Mouse (Mus musculus): Measurements from ENCODE around the gene Smcp.
A peak's percentile ranks its signal among the peaks of the same experiment; 100 is the strongest.

The Smcp gene

DNA sequence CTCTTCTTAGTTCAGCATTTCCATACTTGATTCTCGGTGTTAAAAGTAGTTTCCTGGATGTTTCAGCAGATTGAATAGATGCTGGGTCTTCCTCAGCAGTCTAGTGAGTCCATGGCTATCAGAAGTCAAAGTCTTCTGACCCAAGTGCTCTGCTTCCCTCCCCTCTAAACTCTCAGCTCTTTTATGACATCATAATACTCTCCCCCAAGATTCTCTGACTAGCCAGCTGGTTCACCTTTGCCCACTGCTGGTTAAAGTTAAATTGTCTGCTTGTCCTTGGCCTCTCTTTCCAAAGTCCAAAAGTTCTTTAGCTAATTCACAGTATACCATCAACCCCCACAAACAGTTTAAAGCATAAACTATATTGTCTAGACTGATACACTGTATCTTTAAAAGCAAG is at the start of gene Smcp:
Gene Smcp (minus strand): TSS at position 140 of the 400 bp plus-strand sequence.
- no peak for DNase-seq (ENCODE audit: low read depth, low spot score)

DNA sequence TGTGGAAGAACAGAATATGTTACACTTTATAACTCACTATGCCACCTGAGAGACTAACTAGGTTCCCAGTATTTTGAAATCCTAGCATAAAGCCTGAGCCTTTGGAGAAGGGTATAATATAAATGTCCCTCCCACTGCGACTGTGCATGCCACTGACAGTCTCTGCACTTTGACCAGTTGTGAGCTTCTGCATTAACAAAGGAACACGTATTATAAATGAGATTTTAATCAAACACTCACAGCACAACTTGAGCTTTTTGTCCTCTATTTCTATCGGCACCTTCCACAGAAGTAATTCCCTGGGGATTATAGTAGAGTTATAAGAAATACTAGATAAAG is 49.8 kb upstream of the Smcp start:
- DNase-seq (ENCODE audit: low read depth, low spot score), result no peak

DNA sequence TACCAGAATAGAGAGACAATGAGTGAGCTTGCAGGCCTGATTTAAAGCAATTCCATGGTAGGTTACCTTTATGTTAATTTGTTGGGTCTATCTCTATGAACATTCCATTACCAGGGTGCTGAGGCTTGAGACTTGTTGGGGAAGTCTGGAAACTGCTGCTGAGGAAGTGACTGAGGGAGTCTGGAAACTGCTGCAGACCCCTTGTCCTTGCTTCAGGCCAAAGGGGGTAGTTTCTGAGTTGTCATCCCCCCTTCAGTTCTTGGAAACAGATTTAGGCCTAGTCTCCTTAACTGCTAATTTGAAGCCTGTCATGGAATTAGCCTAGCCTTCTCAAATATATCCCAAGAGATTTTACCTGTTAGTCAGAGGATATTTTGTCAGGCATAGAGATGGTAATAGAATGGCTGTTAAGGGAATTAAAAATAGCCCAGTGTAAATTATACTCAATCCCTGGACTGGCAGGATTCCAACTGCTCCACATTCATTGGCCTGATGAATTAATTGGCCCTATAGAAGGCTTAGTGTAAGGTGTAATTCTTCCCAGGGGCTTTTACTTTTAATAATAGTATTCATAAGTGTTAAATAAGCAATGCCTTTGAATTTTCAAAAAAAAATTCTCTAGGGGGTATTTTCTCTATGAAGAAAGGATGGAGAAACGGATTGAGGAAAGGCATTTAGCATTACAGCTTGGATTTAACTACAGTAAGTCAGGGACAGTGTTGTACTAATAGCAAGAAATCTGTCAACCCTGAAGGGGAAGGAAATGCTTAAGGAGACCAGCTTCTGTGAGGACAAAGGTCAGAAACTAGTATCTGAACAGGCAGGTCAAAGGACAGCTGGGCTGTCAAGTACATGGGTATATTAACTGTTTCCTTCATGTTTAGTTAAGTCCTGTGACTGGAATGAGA is 49.2 kb upstream of the Smcp start:
- DNase-seq (ENCODE audit: low read depth, low spot score), result no peak

DNA sequence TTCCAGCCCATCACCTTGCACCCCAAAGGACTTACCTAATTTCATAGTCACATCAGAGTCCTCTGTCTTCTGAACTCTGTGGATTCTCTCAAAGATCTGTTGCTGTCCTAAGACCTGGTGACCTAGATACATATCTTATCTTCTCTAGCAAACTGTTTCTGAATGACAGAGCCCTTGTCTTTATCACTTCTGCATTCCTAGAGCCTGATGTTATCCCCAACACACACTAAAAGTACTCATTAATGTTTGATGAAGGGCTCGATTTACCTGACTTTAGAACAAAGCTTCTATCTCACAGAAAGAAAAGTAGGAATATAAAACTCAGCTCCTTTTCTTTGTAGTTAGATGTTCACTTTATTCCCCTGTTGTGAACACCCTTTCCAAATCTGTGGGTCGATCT is 32.8 kb upstream of the Smcp start, which contains the start of gene Lce6a:
Gene Lce6a (minus strand): TSS at position 101 of the 400 bp plus-strand sequence.
- no peak for DNase-seq (ENCODE audit: low read depth, low spot score)

DNA sequence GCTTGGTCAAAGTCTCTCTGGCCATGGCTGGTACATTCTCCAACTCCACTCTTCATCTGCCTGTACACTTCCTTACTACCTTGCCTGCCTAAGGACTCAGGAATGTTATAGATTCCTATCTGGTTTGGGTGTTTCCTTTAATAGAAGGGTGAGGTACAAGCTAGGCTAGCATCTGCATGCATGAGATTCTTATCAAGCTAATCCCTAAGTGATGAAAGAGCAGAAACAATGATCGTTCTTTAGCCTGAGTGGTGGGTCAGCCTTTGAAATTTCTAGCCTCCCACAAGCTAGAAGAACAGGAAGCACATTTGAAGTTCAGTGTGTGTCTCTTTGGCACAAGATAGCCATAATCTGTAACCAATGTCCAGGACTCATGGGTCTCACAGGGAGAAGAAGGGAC is 21.0 kb upstream of the Smcp start:
- no peak for DNase-seq (ENCODE audit: low read depth, low spot score)

DNA sequence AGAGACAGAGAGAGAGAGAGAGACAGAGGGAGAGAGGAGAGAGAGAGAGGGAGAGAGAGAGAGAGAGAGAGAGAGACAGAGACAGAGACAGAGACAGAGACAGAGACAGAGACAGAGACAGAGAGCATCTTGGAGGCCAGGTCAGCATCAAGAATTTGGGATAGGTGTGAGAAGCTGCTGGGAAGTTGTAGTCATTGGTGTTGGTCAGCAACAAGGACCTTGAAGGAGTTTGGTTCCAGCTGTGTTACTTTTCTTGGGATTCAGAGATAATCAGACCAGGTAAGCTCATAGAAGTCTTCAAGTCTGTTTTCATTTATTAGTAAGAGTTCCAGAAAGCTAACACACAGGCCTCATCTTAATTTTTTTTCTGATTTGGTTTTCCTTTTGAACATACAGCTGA is 18.6 kb upstream of the Smcp start, which contains the start of gene 2210017I01Rik:
Gene 2210017I01Rik (minus strand): TSS at position 101 of the 400 bp plus-strand sequence.
- DNase-seq (ENCODE audit: low read depth, low spot score), result no peak

DNA sequence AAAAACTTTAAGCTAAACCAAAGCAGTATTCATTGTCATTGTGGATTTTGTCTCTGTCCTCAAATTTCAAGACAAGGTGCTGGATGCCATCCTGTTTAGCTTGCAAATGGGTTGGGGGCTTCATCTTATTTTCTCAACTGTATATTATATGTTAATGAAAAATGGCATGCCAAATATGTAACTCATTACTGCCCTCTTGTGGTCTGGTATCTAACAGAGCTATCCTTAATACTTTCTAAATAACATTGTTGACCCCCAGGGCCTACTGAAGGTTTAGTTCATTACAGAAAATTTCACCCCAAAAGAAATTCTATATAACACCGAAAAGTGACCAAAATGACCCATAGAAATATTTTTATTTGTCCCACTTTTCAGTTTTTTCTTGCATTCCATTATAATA is 13.4 kb upstream of the Smcp start:
- DNase-seq (ENCODE audit: low read depth, low spot score), result peak; percentile 2

DNA sequence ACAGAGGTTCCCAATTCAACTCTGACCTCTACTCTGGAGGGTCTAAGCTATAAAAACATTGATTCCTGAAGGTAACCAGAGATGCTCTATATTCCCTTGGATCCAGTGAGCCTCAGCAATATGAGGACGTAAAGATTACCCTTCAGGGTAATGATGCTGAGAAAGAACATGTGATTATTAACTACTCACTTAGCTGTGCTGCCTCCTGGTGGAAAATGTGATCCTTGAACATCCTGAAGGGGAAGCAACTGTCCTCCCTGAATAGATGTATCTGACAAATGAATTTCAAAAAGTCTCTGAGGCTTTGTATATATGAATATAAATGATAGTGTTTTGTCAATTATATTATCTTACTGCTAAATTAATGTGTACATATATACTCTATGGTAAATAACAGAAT is 11.7 kb upstream of the Smcp start:
- no peak for DNase-seq (ENCODE audit: low read depth, low spot score)

DNA sequence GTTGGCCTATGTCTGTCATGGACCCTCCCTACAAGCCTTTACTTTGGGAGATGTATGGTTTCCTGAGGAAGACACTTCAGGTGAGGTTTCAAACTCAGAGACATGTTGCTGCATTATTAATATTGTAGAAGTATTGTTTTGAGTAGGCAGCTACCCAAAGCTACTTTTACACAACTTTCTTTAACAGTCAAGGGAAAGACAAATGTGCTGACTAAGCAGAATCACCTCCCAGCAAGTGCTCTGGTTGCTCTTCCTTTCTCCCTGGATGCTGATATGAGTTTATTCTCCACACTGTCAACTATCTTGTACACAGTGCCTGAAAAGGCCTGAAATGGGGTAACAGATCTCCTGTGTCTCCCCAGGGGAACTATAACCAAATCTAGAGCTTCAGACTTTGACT is 11.2 kb upstream of the Smcp start:
- no peak for DNase-seq (ENCODE audit: low read depth, low spot score)

DNA sequence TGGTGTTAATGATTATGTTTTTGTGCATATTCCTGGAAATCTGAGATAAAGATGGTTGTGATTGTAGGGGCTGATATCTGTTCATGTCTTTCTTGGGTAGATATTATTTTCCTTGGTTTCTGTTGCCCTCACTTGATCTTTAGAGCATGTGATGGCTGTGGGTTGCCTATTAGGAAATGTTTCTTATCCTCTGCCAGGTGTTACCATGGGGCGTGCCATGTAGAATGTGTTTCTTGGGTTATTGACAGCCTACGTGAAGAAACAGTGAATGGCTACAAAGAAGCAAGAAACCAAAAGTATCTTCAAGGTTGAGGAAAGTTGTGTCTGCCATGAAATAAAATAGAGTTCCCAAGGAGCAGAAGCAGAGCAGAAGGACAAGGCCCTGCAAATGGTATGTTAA is 9.6 kb upstream of the Smcp start:
- no peak for DNase-seq (ENCODE audit: low read depth, low spot score)

DNA sequence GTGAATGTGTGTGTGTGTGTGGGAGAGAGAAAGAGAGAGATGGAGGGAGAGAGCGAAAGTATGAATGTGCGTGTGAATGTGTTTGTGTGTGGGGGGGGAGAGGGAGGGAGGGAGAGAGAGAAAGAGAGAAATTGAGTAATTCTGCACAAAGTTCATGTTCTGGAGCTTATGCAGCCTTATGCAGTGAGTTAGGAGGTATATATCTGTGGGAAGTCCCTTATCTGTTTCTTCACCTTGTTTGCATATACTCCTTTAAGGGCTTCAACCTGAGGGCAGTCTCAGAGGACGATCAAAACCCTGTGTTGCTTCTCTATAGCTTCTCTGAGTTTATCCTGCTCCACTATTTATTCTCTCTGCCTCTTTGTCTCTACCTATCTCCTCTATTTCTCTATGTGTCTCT is 1.6 kb downstream of the Smcp start:
- no peak for DNase-seq (ENCODE audit: low read depth, low spot score)

DNA sequence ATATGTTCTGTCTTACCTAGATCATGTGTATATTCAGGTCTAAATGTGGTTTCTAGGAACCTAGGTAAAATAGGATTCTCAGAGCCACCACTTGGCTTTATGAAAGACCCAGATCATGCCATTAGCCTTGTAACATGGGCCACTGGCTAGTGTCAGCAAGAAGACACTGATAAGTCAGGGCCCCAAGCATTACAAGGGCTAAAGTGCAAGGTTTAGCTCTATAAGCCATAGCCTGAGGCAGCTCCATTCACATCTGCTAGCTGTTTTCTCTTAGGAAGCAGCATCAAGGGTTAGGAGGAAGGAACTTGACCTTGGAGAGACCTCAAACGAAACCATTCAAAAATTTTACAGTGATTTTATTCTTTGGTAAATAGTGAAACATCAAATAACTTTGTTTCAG is 3.7 kb downstream of the Smcp start:
- DNase-seq (ENCODE audit: low read depth, low spot score), result no peak

DNA sequence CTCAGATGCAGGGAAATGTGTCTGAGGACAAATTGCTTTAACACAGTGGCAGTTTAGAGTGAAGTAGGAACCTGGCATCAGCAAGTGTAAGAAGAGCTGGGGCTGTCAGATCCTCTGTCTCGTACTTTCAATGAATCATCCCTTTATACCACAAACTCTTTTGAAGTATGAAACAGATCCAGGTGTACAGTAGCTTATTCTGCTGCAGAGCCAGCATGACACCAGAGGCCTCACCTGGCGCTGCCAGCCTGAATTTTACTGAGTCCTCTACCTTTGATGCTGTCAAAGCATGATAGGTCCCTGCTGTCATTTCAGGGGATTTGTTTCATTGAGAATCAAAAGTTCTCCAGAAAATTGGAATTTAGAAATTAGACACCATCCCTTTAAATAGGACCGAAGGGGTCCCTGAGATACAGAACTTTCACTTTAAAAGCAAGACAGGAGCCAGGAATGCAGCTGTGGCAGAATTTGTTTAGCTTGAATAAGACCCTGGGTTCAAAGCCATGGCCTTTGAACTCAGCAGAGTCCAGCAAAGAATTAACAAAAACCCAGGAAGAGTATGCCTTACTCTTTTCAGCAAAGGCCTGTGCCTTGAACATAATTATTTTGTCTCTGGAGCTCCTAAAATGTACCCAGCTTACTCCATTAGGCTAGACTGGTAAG is 5.5 kb downstream of the Smcp start:
- no peak for DNase-seq (ENCODE audit: low read depth, low spot score)

DNA sequence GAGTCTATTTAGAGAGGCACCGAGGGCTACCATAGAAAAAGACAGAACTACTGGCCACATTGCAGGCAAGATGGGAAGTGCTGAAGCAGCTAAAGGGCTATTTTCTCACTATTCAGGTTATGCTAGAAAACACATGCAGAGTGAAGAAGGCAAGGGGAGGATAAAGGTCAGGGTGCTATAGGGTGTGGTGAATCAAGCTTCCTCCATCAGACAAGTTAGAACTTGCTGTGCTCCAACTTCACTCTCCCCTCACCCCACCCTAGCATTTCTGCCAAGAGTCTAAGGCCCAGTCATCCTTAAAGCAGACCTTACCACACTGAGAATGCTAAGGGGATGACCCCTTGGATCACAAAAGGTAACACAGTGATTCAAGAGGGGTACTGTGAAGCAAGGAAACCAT is 9.3 kb downstream of the Smcp start:
- DNase-seq (ENCODE audit: low read depth, low spot score), result no peak

DNA sequence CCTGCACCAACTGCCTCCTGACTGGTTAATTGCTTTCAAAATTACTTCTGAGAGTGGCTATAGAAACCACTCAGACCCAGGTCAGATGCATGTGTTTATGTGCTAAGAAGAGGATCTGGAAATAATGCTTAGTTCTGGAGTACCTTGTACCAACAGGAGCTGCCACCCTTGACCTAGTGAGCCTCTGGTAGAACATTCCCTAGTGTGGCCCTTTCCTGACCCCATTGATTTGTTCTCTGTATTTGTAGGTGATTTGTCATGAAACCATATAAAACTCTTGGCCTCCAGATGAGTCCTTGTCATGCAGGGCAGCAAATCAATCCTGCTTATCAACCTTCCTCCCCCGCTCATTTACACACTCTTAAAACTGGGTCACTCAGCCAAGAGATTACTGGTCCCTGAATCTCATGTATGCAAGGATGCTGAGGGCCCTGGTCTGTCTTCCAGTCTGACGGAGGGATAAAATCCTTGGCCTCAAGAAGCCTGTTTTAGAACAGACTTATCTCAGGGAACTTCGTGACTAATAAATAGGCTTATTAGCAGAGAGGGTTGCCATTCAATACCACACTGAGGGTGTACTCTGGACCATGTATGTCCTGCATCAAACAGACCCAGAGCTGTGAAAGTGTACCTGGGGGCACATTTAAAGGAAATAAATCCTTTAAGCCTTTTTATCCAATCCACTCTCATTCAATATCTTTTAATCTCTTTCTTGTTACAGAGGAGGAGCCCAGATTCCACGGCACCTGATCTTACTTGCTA is 10.0 kb downstream of the Smcp start:
- DNase-seq (ENCODE audit: low read depth, low spot score), result no peak

DNA sequence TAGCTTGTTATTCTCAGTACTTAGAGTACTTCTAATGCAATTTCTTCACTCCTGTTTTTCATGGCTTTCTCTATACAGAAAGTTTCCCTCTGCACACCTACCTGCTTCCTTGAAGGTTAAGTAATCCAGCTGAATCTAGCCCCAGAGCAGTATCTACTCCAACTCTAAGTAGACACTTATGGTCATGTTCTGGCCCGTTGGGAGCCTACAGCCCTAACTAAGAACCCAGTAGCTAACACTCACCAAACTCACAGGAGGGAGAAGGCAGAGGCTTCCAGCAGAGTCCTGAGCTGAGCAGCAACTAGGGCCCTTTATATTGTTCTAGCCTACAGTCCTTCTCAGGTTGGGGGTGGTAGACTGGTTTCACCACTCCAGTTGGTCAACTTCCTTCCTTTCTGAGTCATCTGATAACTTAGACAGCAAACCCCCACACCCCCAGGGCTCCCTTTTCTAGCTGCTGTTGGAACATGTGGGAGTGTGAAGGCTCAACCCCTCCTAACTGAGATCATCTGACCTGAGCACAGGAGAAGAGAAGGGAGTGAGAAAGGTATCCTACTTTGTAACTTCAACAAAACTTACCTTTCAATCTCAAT is 15.3 kb downstream of the Smcp start, which contains the start of gene Ivl:
Gene Ivl (minus strand): TSS at position 287 of the 593 bp plus-strand sequence.
- no peak for DNase-seq (ENCODE audit: low read depth, low spot score)

DNA sequence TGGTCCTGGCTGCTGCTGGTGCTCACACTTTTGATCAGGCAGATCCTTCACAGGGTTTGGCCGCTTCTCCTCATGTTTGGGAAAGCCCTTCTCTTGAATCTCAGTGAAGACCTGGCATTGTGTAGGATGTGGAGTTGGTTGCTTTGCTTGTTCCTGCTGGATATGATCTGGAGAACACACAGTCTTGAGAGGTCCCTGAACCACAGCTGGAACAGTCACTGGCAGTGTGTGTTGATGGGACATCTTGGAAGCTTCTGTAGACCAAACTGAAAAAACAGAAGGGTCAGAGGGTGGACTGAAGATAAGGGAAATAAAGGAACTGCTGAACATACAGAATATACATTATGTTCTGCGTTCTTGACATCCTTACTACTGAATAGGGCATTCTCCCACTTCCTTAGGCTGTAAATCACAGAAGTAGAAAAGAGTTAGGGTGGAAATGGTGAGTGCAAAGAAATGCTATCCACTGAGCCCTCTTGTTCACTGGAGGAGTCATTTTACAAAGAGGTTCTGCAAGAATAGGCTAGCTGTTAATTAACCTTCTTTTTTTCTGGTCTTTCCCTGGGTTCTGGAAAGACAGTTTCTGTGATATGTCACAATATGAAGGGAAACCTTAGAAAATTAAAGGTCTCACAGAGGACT is 16.2 kb downstream of the Smcp start:
- no peak for DNase-seq (ENCODE audit: low read depth, low spot score)

DNA sequence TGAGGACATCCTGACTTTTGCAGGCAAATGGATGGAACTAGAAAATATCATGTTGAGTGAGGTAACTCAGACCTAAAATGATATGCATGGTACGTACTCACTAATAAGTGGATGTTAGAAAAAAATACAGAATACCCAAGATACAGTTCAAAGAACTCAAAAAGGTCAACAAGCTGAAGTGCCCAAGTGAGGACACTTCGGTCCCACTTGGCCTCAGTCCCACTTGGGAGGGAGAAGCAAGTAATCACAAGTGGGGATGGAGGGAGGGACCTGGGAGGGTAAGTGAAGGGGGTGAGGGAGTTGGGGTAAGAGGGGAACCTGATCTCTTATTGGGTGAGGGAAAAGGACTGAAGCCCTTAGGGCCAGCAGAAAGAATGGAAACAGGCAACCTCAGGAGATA is 20.0 kb downstream of the Smcp start:
- DNase-seq (ENCODE audit: low read depth, low spot score), result no peak

DNA sequence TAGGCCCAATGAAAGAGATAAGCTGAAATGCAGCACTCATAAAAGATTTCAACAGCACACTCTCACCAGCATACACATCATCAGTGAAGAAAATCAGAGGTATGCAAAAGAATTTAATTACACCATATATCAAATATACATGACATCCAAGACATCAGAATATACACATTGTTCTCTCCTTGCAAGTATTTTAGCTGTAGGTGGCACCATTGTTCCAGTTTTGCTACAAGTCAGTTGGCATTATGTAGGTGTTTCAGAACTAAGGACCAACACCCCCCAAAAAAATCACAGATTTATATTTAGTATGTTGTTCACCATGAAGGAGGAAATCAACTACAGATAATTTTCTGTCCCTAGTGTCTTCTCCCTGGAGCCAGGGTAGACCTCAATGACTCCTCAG is 23.4 kb downstream of the Smcp start:
- DNase-seq (ENCODE audit: low read depth, low spot score), result no peak

DNA sequence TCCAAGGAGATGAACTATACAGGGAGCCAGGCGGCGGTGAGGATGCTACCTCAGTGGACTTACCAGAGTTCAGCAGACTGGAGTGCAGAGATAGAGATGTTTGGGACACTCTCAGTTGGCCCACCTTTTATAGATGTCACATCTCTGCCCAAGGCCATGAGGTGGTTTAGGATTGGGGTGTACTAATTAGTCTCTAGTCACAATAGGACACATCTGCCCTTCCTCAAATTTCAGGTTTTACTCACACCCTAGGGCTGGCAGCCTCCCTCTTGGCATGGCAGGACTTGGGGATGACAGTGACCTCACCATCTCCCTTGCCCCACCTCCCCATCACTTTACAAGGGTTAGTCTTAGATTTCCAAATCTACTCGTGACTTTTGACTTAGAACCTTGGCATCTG is 54.4 kb downstream of the Smcp start, which contains the start of gene 2310046K23Rik:
Gene 2310046K23Rik (minus strand): TSS at position 101 of the 400 bp plus-strand sequence.
- no peak for DNase-seq (ENCODE audit: low read depth, low spot score)

Data from telencephalon, adult 2 months (tissue).